Comparison of ENCODE assay signal across 19 mouse cellular contexts in the genomic region with DNA sequence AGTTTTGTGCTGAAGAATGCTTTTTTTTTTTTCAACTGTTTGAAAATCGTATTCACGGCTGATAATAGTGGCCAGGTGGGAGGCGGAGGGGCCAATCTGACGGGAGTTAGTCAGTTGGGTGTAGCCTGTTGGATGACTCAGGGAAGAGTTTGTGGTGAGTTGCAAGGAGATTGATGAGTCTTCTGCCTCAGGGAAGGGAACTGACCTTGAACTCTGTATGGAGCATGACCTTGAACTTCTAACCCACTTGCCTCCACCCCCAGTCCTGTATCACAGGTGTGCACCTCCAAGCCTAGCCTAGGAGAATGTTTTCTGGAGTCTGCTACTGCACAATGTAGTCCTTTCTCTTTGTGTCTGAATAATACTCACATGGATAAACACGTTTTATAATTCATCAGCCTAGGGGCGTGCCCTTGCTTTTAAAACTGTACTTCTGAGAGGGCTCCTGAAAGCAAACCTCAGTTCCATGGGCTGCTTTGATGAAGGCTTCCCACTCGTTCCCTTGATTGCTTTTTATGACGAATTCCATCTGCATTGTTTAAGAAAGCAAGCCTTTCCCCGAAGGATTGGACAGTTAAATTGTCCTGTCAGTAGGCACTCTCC. TPM values are rescaled to one million over a fixed set of nuclear protein-coding genes. Genes with fewer than 3 reads are reported as not detected.
"Had no signal": no experiment of that assay in that cellular context is flagged by ENCODE, and none has a peak within 500 bp of the region (broad histone marks: within the 10 kb centered on the region; RNA-seq: fewer than 3 reads in every experiment).

No protein-coding gene starts in this region.

- H3K9me3 ChIP-seq: liver, embryonic 15.5 days; lung, embryonic 15.5 days; midbrain, embryonic 10.5 days; midbrain, embryonic 12.5 days; neural tube, embryonic 13.5 days; neural tube, embryonic 15.5 days; stomach, embryonic 15.5 days had no signal

- H3K4me3 ChIP-seq: liver, embryonic 15.5 days; lung, embryonic 15.5 days; midbrain, embryonic 10.5 days; midbrain, embryonic 12.5 days; myocyte; neural tube, embryonic 13.5 days; neural tube, embryonic 15.5 days; stomach, embryonic 15.5 days had no signal

- H3K27me3 ChIP-seq: liver, embryonic 15.5 days; lung, embryonic 15.5 days; midbrain, embryonic 12.5 days; neural tube, embryonic 13.5 days; neural tube, embryonic 15.5 days; stomach, embryonic 15.5 days had no signal

- H3K4me1 ChIP-seq: liver, embryonic 15.5 days; midbrain, embryonic 12.5 days; stomach, embryonic 15.5 days had no signal

- H3K36me3 ChIP-seq: liver, embryonic 15.5 days; lung, embryonic 15.5 days; midbrain, embryonic 10.5 days; midbrain, embryonic 12.5 days; neural tube, embryonic 13.5 days; neural tube, embryonic 15.5 days; stomach, embryonic 15.5 days had no signal

- DNase-seq: liver, postnatal 0 days; lung, adult 2 months; lung, postnatal 4 days; midbrain, embryonic 14.5 days; right cerebral cortex, adult 18-20 months; right cerebral cortex, postnatal 25 days; right cerebral cortex, postnatal 4 days; spleen, adult 18-20 months; thymus, adult 2 months; thymus, postnatal 14 days; thymus, postnatal 36 days had no signal

RNA-seq across cellular contexts. Expression of a gene that starts 56.6 kb away (rescaled TPM):
- polyA plus RNA-seq: myocyte had no signal
